Mouse (Mus musculus): Measurements from ENCODE around the gene Unc93a2.
A peak's percentile ranks its signal among the peaks of the same experiment; 100 is the strongest.
"Not testable (repeated sequence)": the region's sequence is repeated elsewhere in the genome, so short reads cannot be mapped to it uniquely, and the experiment has no call there.

Unc93a2 gene

GRCm38 (mm10) chr17:7385364-7385763 lies at the start of gene Unc93a2:
TSS of gene Unc93a2 (minus strand) at chr17:7385464.
- peak; percentile 56 for DNase-seq (ENCODE audit: low read depth, low spot score)

DNA sequence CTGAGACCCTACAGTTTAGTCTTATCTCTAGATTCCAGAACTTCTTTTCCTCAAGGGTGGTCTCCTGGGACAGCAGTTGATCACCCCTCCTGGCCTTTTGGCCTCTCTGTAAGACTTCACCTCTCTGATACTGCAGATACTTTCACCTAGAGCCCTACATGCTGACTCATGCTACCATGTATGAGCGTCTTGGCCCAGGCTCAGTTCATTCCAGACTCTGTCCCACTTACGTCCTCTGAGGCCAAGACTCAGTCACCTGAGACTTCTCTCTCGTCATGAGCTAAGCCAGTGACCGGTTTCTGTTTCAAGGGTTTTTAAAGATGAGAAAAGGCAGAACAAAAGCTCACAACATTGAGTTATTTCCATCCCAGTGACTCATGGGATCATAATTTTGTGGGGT lies 48.9 kb upstream of the Unc93a2 start:
- peak; percentile 45 for DNase-seq (ENCODE audit: low read depth, low spot score)

- not testable (repeated sequence) for DNase-seq (ENCODE audit: low read depth, low spot score)
Measured at GRCm38 (mm10) chr17:7430210-7430631, 45.0 kb upstream of the Unc93a2 start.

DNA sequence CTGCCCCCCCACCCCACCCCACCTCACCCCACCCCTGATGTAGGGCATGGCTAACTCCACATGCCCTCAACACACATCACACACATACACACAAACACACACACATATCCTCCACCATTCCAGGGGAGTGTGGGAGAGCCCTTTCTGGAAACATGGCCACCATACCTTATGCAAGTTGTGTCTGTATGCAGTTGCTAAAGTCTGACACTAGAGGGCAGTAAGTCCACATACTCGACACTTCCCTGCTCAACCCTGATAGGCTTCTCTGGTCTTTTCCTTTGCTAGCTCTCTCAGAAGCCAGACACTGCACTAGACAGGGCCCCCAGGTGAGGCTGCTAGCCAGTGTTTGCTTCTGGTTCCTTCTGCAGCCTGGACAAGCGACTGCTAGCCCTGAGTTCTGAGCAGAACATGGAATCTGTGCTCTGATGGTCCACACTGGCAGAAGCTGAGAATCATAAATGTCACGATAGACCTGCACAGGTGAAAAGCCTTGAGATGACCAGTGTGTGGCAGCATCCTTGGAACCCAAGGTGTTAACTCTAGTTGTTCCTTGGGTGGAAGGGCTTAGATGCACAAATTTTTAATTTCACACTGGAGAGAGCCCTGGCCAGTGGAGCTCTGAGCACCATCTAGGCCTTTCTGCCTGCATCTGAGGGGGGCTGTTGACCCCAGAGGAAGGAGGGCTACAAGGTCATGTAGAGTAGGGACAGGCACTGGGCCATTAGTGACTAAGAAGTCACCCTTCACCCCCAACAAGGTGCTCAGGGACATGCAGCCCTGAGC lies 35.1 kb upstream of the Unc93a2 start:
- DNase-seq (ENCODE audit: low read depth, low spot score) = not testable (repeated sequence)

DNA sequence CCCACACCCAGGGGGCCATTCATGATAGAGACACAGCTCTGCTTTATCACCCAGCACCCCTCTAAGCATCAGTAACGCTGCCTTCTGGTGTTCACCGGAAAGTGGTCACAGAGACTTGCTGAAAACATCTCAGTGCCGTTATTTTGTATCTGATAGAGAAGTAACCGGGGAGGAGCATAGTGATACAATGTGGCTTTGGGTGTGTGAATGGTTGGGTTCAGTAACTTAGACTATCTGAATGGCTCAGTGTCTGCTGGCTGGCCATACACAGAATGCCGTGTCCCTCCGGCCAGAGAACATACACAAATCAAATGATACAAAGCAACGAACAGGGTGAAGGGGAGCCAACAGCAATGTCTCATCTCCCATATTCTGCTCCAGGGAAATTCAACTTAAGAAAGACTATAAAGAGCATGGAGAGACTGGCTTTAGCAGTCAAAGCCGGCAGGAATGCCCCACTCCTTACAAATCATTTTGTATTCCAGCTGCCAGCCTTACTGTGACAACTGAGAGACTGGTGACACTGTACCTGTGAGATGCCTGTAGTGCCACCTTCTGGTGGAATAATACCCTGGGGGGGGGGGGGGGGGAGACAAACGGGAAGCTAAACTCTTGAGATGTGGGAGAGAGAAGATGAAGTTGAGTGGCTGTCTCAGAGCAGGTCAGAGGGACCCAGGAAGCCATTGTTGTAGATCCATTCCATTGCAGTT lies 29.5 kb upstream of the Unc93a2 start:
- DNase-seq (ENCODE audit: low read depth, low spot score) = not testable (repeated sequence)

DNA sequence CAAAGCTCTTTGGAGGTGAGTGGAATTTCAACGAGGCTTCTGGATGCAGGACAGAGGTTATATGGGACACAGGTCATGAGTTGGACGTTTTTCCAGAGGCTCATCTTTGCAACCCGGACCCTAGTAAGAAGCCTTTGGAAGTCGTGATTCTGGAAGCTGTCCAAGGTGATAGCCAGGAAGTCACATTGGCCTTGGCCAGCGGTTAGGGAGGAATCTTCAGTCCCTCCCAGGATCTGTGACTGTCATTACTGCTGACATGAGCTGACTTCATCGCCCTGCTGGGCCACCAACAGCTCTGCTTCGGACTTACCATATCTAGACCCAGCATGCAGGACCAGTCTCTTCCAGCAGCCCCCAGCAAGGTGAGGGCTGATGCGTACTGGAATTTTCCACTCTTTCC lies 28.1 kb upstream of the Unc93a2 start:
- DNase-seq (ENCODE audit: low read depth, low spot score) = not testable (repeated sequence)

DNA sequence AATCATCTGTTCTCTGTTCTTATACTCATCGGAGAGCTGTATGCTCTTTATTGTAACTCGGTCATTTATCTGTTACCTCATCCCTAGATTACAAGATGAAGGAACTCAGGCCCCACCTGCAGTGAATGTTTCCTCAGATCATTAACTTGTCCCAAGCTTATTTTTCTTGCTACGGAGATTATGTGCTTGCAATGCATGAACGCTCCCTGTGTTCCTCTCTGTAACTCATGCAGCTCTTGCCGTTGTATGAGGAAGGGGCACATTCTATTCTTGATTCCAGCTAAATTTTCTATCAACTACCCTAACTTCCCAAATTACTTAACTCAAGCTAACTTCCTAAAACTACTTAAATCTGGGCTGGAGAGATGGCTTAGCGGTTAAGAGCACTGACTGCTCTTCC lies 14.5 kb upstream of the Unc93a2 start:
- DNase-seq (ENCODE audit: low read depth, low spot score) = not testable (repeated sequence)

DNA sequence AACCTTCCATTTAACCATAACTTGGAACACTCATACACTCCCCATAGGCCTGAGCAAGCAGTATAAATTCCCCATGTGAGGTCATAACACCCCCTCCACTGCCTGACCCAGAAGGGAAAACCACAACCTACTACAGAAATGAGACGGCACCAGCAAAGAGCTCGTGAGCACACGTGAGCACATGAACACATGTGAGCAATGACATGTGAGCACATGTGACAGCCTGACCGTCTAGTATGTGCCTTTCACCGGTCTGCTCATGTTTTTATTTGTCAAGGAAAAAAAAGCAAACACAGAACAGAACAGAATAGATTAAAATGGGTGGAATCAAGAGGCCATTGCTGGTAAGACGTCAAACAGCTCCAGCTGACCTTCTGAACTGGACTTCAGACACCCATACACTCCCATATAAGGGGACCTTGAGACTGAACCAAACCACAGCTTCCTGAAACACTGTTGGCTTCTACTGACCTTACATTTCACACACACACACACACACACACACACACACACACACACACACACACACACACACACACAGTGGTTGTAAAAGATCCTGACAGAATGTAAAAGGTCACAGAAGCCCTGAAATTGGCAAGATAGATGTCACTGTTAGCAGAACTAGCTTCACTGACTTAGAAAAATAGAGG lies 13.1 kb upstream of the Unc93a2 start:
- not testable (repeated sequence) for DNase-seq (ENCODE audit: low read depth, low spot score)

GRCm38 (mm10) chr17:7397079-7397478 lies 11.8 kb upstream of the Unc93a2 start:
- DNase-seq (ENCODE audit: low read depth, low spot score) = not testable (repeated sequence)

DNA sequence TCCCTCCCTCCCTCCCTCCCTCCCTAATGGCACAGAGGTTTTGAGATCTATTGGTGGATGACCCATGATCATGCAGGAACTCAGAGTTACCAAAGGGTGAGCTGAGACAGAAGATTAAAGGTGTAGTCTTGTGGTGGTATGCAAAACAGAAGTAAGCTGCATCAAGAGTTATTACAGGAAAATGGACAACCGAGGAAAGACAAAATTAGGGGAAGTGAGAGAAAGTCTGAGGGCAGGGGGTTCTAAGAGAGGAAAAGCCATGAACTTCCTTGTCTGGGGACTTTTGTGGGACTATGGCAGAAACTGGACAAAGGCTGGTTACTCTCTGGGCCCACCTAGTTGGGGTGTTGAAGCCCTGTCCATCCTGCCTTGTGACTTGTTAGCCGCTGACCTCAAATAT lies 11.0 kb upstream of the Unc93a2 start:
- DNase-seq (ENCODE audit: low read depth, low spot score) = not testable (repeated sequence)

DNA sequence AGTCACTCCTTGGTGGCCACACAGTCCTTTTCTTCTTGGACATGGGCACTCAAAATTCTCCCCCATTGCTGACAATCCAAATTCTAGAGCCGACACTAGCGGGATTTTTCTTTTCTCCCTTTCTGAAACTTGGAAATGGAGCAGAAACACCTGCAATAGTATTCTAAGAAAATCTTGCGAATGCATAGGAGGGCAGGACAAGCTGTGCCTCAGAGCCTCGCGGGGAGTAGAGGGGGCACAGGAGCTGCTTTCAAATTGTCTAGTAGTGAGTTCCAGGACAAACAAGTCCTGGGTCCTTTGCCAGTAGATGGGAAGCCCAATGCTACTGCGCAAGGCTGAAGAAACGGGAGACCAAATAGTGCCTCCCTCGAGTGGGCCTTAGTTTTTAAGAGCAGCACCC lies 10.4 kb upstream of the Unc93a2 start:
- not testable (repeated sequence) for DNase-seq (ENCODE audit: low read depth, low spot score)

GRCm38 (mm10) chr17:7395116-7395515 lies 9.9 kb upstream of the Unc93a2 start:
- DNase-seq (ENCODE audit: low read depth, low spot score) = not testable (repeated sequence)

DNA sequence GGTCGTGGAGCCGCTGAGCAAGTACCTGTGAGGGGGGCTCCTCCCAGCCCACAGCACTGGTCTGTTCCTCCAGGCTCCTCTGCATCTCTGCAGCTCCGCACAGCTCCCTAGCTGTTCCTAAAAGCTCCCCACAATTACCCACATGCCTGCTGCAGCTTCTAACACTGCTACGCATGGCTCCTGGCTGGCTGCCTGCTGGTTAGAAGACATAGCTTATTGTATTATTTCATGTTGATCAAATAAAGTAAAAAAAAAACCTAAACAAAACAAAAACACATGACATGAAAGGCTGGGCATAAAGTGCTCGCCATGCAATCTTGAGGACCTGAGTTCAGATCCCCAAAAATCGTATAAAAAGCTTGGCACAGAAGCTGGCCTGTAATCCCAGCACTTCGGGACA lies 4.6 kb upstream of the Unc93a2 start:
- not testable (repeated sequence) for DNase-seq (ENCODE audit: low read depth, low spot score)

DNA sequence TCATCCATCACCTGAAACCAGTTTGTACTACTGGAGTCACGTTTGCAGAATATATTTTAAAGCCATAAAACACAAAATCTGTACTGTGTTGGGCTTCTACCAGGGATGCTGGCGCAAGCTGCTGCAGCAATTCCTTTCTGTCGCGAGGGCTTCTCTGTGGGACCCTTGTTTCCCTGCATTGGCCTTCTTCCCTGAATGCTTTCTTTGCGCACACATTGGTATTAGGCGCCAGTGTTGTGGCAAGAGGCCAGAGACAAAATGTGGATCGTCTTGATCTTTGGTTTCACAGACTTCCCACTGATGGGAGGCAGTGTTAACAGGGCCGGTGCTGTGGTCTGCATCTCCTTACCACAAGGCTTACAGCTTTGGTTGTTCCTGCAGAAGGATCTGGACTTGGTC lies 3.7 kb upstream of the Unc93a2 start:
- DNase-seq (ENCODE audit: low read depth, low spot score) = not testable (repeated sequence)

DNA sequence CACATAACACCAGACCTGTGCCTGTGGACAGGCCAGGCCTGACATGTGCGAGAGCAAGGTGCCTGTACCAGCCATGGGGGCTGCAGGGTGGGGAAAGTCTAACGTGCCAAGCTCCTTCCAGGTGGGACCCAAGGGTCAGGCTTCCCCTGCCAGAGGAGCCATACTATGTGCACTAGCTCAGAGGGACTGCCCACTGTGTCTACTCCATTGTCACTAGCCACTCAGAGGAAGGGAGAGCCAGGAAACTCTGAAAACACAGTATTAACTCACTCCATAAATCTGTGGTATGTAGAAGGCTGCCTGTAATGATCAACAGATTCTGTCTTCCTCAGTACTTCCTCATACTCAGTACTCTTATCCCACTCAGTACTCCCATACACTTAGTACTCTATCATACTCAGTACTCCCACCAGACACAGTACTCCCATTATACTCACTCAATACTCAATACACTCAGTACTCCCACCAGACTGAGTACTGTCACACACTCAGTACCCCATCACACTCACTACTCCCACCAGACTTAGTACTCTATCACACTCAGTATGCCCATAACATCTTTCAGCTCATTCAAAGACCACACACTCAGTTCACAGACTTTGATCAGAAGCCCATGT lies 3.2 kb upstream of the Unc93a2 start:
- DNase-seq (ENCODE audit: low read depth, low spot score) = not testable (repeated sequence)

DNA sequence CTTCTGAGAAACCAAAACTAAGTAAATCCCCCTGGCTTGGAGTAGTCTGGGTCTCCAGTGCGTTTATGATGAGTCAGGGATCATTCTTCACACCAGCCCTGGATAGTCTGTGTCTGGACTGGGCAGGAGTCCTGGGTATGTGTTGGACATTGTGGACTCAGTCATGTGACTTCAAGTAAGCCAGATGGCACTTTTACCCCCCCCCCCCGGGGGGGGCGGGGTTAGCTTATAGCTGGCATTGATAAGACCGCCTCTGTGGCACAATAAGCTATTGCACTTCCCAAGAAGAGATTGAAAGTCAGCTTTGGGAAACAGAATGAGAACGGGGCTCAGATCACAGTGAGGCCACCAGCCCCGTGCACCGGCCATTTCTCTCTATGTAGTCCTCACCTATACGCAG lies 752 bp upstream of the Unc93a2 start:
- DNase-seq (ENCODE audit: low read depth, low spot score) = peak; percentile 24

GRCm38 (mm10) chr17:7383167-7384143 lies 1.8 kb downstream of the Unc93a2 start:
- not testable (repeated sequence) for DNase-seq (ENCODE audit: low read depth, low spot score)

- DNase-seq (ENCODE audit: low read depth, low spot score) = not testable (repeated sequence)
Measured at GRCm38 (mm10) chr17:7382711-7383110, 2.6 kb downstream of the Unc93a2 start.

DNA sequence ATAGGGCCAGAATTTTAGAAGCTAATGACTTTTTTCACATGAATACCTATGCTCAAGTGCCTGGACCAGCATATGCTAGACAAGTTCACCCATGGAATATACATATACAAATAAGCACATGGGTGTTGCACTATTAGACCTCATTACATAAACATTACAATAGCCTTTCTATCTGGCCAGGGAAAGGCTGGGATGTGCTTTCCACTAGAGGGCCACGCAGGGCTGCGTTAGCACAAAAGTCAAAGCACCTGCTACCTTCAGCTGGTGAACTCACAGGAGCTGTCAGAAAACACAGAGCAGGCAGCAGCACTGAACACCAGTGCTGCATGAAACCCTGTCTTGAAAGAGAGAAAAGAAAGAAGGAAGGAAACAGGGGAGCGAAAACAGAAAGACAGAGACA lies 7.4 kb downstream of the Unc93a2 start:
- DNase-seq (ENCODE audit: low read depth, low spot score) = not testable (repeated sequence)

- not testable (repeated sequence) for DNase-seq (ENCODE audit: low read depth, low spot score)
Measured at GRCm38 (mm10) chr17:7376951-7377700, 8.1 kb downstream of the Unc93a2 start.

Data from 3T3-L1 (cell line).